Mouse (Mus musculus): ENCODE results near the gene Spg21. TPM values are rescaled to one million over a fixed set of nuclear protein-coding genes. Genes with fewer than 3 reads are reported as not detected.

Gene Spg21
- polyA plus RNA-seq, 1 experiment, result 25.4 TPM

GRCm38 (mm10) chr9:65528417-65529038 lies 67.8 kb downstream of the Spg21 start:
- H3K27ac ChIP-seq (ENCODE audit: insufficient read depth, low read length), result no peak overlapping the region
- H3K4me1 ChIP-seq (ENCODE audit: control insufficient read depth, insufficient read depth, low read length), result no peaks in the 10 kb centered on the region
- H3K4me3 ChIP-seq (ENCODE audit: insufficient read depth, low read length), result no peak overlapping the region
- no peak for TF ChIP-seq CTCF (IDR thresholded peaks at IDR 0.05; ENCODE audit: extremely low read depth, insufficient read depth, low read length)
- TF ChIP-seq POLR2A (IDR thresholded peaks at IDR 0.05; ENCODE audit: extremely low read depth, insufficient read depth, low read length), result no peak

- Histone ChIP-seq H3K4me3 (ENCODE audit: insufficient read depth, low read length) (no peak overlapping the region), H3K27ac (ENCODE audit: insufficient read depth, low read length) (no peak overlapping the region), H3K4me1 (ENCODE audit: control insufficient read depth, insufficient read depth, low read length) (no peaks in the 10 kb centered on the region)
- TF ChIP-seq CTCF (IDR thresholded peaks at IDR 0.05; ENCODE audit: extremely low read depth, insufficient read depth, low read length) (no peak), POLR2A (IDR thresholded peaks at IDR 0.05; ENCODE audit: extremely low read depth, insufficient read depth, low read length) (no peak)
Measured at GRCm38 (mm10) chr9:65529659-65530058, 68.9 kb downstream of the Spg21 start.

GRCm38 (mm10) chr9:65531283-65531682 lies 70.5 kb downstream of the Spg21 start:
- H3K4me3 ChIP-seq (ENCODE audit: insufficient read depth, low read length), result no peak overlapping the region

GRCm38 (mm10) chr9:65532986-65533385 lies 72.2 kb downstream of the Spg21 start:
- TF ChIP-seq POLR2A (IDR thresholded peaks at IDR 0.05; ENCODE audit: extremely low read depth, insufficient read depth, low read length) (no peak), CTCF (IDR thresholded peaks at IDR 0.05; ENCODE audit: extremely low read depth, insufficient read depth, low read length) (no peak)
- H3K27ac ChIP-seq (ENCODE audit: insufficient read depth, low read length), result no peak overlapping the region
- H3K4me1 ChIP-seq (ENCODE audit: control insufficient read depth, insufficient read depth, low read length), result no peaks in the 10 kb centered on the region
- H3K4me3 ChIP-seq (ENCODE audit: insufficient read depth, low read length), result no peak overlapping the region

More at GRCm38 (mm10) chr9:65531283-65531682, 70.5 kb downstream of the Spg21 start:
- Histone ChIP-seq H3K27ac (ENCODE audit: insufficient read depth, low read length) (no peak overlapping the region), H3K4me1 (ENCODE audit: control insufficient read depth, insufficient read depth, low read length) (no peaks in the 10 kb centered on the region)
- no peak for TF ChIP-seq POLR2A (IDR thresholded peaks at IDR 0.05; ENCODE audit: extremely low read depth, insufficient read depth, low read length)
- no peak for TF ChIP-seq CTCF (IDR thresholded peaks at IDR 0.05; ENCODE audit: extremely low read depth, insufficient read depth, low read length)

GRCm38 (mm10) chr9:65534111-65534510 lies 73.4 kb downstream of the Spg21 start:
- no peaks in the 10 kb centered on the region for H3K4me1 ChIP-seq (ENCODE audit: control insufficient read depth, insufficient read depth, low read length)
- no peak overlapping the region for H3K27ac ChIP-seq (ENCODE audit: insufficient read depth, low read length)
- no peak overlapping the region for H3K4me3 ChIP-seq (ENCODE audit: insufficient read depth, low read length)
- TF ChIP-seq POLR2A (IDR thresholded peaks at IDR 0.05; ENCODE audit: extremely low read depth, insufficient read depth, low read length), result no peak
- TF ChIP-seq CTCF (IDR thresholded peaks at IDR 0.05; ENCODE audit: extremely low read depth, insufficient read depth, low read length), result no peak

GRCm38 (mm10) chr9:65535191-65535722 lies 74.5 kb downstream of the Spg21 start:
- H3K27ac ChIP-seq (ENCODE audit: insufficient read depth, low read length), result no peak overlapping the region
- no peaks in the 10 kb centered on the region for H3K4me1 ChIP-seq (ENCODE audit: control insufficient read depth, insufficient read depth, low read length)
- TF ChIP-seq POLR2A (IDR thresholded peaks at IDR 0.05; ENCODE audit: extremely low read depth, insufficient read depth, low read length) (no peak), CTCF (IDR thresholded peaks at IDR 0.05; ENCODE audit: extremely low read depth, insufficient read depth, low read length) (no peak)
- no peak overlapping the region for H3K4me3 ChIP-seq (ENCODE audit: insufficient read depth, low read length)

- Histone ChIP-seq H3K27ac (ENCODE audit: insufficient read depth, low read length) (no peak overlapping the region), H3K4me3 (ENCODE audit: insufficient read depth, low read length) (no peak overlapping the region), H3K4me1 (ENCODE audit: control insufficient read depth, insufficient read depth, low read length) (no peaks in the 10 kb centered on the region)
- TF ChIP-seq CTCF (IDR thresholded peaks at IDR 0.05; ENCODE audit: extremely low read depth, insufficient read depth, low read length) (no peak), POLR2A (IDR thresholded peaks at IDR 0.05; ENCODE audit: extremely low read depth, insufficient read depth, low read length) (no peak)
Measured at GRCm38 (mm10) chr9:65535789-65536469, 75.2 kb downstream of the Spg21 start.

GRCm38 (mm10) chr9:65536491-65536890 lies 75.7 kb downstream of the Spg21 start:
- Histone ChIP-seq H3K4me1 (ENCODE audit: control insufficient read depth, insufficient read depth, low read length) (no peaks in the 10 kb centered on the region), H3K27ac (ENCODE audit: insufficient read depth, low read length) (no peak overlapping the region), H3K4me3 (ENCODE audit: insufficient read depth, low read length) (no peak overlapping the region)
- no peak for TF ChIP-seq POLR2A (IDR thresholded peaks at IDR 0.05; ENCODE audit: extremely low read depth, insufficient read depth, low read length)
- TF ChIP-seq CTCF (IDR thresholded peaks at IDR 0.05; ENCODE audit: extremely low read depth, insufficient read depth, low read length), result no peak

Other genes starting within 250 kb of the Spg21 start
- gene Cilp, start 195.8 kb upstream of the Spg21 start, polyA plus RNA-seq (2012; rRNA removed), result 0.02 and 0.04 TPM in 2 replicates
- gene Clpx, start 166.7 kb upstream of the Spg21 start, polyA plus RNA-seq (2012; rRNA removed), result 19.2 and 19.9 TPM in 2 replicates
- 16.1 and 16.9 TPM in 2 replicates for gene Pdcd7, start 114.8 kb upstream of the Spg21 start, polyA plus RNA-seq (2012; rRNA removed)
- 6.5 and 7.7 TPM in 2 replicates for gene Ubap1l, start 99.9 kb upstream of the Spg21 start, polyA plus RNA-seq (2012; rRNA removed)
- gene Kbtbd13, start 69.3 kb upstream of the Spg21 start, polyA plus RNA-seq (2012; rRNA removed), result 0.17 and 0.34 TPM in 2 replicates
- gene Rasl12, start 62.4 kb upstream of the Spg21 start, polyA plus RNA-seq (2012; rRNA removed), result 4.4 and 4.8 TPM in 2 replicates
- not detected in 2 replicates for gene Slc51b, start 38.0 kb upstream of the Spg21 start, polyA plus RNA-seq (2012; rRNA removed)
- gene Mtfmt, start 25.2 kb upstream of the Spg21 start, polyA plus RNA-seq (2012; rRNA removed), result 19.0 and 20.4 TPM in 2 replicates
- 1.4 and 1.8 TPM in 2 replicates for gene Ankdd1a, start 59.2 kb downstream of the Spg21 start, polyA plus RNA-seq (2012; rRNA removed)
- 15.3 and 15.4 TPM in 2 replicates for gene Plekho2, start 119.1 kb downstream of the Spg21 start, polyA plus RNA-seq (2012; rRNA removed)
- gene Pif1, start 126.2 kb downstream of the Spg21 start, polyA plus RNA-seq (2012; rRNA removed), result 0.11 and 0.23 TPM in 2 replicates
- gene Rbpms2, start 168.7 kb downstream of the Spg21 start, polyA plus RNA-seq (2012; rRNA removed), result 4.0 and 4.9 TPM in 2 replicates
- 215 and 220 TPM in 2 replicates for gene Oaz2, start 207.1 kb downstream of the Spg21 start, polyA plus RNA-seq (2012; rRNA removed)